In the genomic region with DNA sequence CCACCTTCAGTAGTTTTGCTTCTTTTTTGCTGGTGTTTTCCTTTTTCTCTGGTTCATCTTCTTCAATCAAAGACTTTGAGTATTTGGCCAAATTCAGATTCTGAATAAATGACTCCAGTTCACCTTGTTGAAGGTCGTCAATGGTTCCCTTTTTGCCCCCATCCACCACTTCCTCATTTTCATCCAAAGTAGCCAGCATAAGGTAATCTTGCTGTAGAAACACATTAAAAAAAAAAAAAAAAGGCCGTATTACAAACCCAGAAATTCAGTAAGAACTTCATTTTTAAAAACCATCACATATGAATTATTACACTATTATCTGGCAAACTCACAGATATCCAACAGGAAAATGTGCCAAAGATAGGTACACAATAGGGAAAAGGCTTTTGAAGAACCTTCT, we compare ENCODE assay signal across 1 mouse cellular context.
TF ChIP-seq lines count a peak whose summit lies in the region.

No protein-coding gene starts in this region.

TF ChIP-seq in CH12.LX, 34 proteins besides CTCF, POLR2A, EP300 and RAD21:
- TF ChIP-seq ZNF384 (IDR thresholded peaks at IDR 0.05; ENCODE audit: low read depth, low read length) (0 out of 2 replicates have a peak, but pooled peaks have one; percentile 11), UBTF (IDR thresholded peaks at IDR 0.05; ENCODE audit: low read depth, low read length) (no peak)
